Mouse (Mus musculus): ENCODE data around the gene Col15a1. TPM values are rescaled to one million over a fixed set of nuclear protein-coding genes. Genes with fewer than 3 reads are reported as not detected.
A peak's percentile ranks its signal among the peaks of the same experiment; 100 is the strongest.

The Col15a1 gene
- total RNA-seq (2015) (not detected in 2 replicates), total RNA-seq (2017) (0.04 TPM in 1 of 2 replicates, not detected in the other)

- ATAC-seq (ENCODE audit: poor library complexity, severe bottlenecking) = no peak
Measured at GRCm38 (mm10) chr4:47207969-47208420, at the start of gene Col15a1. Col15a1 (plus strand) TSS chr4:47208161.

- ATAC-seq (ENCODE audit: poor library complexity, severe bottlenecking) = no peak
Measured at GRCm38 (mm10) chr4:47161103-47161755, 46.7 kb upstream of the Col15a1 start.

GRCm38 (mm10) chr4:47161756-47162587, 46.0 kb upstream of the Col15a1 start:
- no peak for ATAC-seq (ENCODE audit: poor library complexity, severe bottlenecking)

GRCm38 (mm10) chr4:47172314-47172713, 35.6 kb upstream of the Col15a1 start:
- ATAC-seq (ENCODE audit: poor library complexity, severe bottlenecking) = no peak

GRCm38 (mm10) chr4:47177101-47177500, 30.9 kb upstream of the Col15a1 start:
- ATAC-seq (ENCODE audit: poor library complexity, severe bottlenecking) = no peak

- no peak for ATAC-seq (ENCODE audit: poor library complexity, severe bottlenecking)
Measured at GRCm38 (mm10) chr4:47178261-47178961, 29.6 kb upstream of the Col15a1 start.

GRCm38 (mm10) chr4:47179535-47179934, 28.4 kb upstream of the Col15a1 start:
- ATAC-seq (ENCODE audit: poor library complexity, severe bottlenecking) = no peak

- ATAC-seq (ENCODE audit: poor library complexity, severe bottlenecking) = no peak
Measured at GRCm38 (mm10) chr4:47184058-47184661, 23.8 kb upstream of the Col15a1 start.

- peak; percentile 63 for ATAC-seq (ENCODE audit: poor library complexity, severe bottlenecking)
Measured at GRCm38 (mm10) chr4:47186514-47186913, 21.4 kb upstream of the Col15a1 start.

GRCm38 (mm10) chr4:47196173-47196572, 11.8 kb upstream of the Col15a1 start:
- no peak for ATAC-seq (ENCODE audit: poor library complexity, severe bottlenecking)

GRCm38 (mm10) chr4:47203643-47204042, 4.3 kb upstream of the Col15a1 start:
- no peak for ATAC-seq (ENCODE audit: poor library complexity, severe bottlenecking)

- ATAC-seq (ENCODE audit: poor library complexity, severe bottlenecking) = no peak
Measured at GRCm38 (mm10) chr4:47205846-47206245, 2.1 kb upstream of the Col15a1 start.

- no peak for ATAC-seq (ENCODE audit: poor library complexity, severe bottlenecking)
Measured at GRCm38 (mm10) chr4:47208421-47208991, 545 bp downstream of the Col15a1 start.

GRCm38 (mm10) chr4:47209466-47209865, 1.5 kb downstream of the Col15a1 start:
- ATAC-seq (ENCODE audit: poor library complexity, severe bottlenecking) = no peak

- no peak for ATAC-seq (ENCODE audit: poor library complexity, severe bottlenecking)
Measured at GRCm38 (mm10) chr4:47218828-47219227, 10.9 kb downstream of the Col15a1 start.

- ATAC-seq (ENCODE audit: poor library complexity, severe bottlenecking) = peak; percentile 47
Measured at GRCm38 (mm10) chr4:47219393-47219792, 11.4 kb downstream of the Col15a1 start.

- no peak for ATAC-seq (ENCODE audit: poor library complexity, severe bottlenecking)
Measured at GRCm38 (mm10) chr4:47220544-47220943, 12.6 kb downstream of the Col15a1 start.

- no peak for ATAC-seq (ENCODE audit: poor library complexity, severe bottlenecking)
Measured at GRCm38 (mm10) chr4:47222146-47222545, 14.2 kb downstream of the Col15a1 start.

GRCm38 (mm10) chr4:47225920-47226319, 18.0 kb downstream of the Col15a1 start:
- no peak for ATAC-seq (ENCODE audit: poor library complexity, severe bottlenecking)

- ATAC-seq (ENCODE audit: poor library complexity, severe bottlenecking) = no peak
Measured at GRCm38 (mm10) chr4:47227101-47227500, 19.1 kb downstream of the Col15a1 start.

- ATAC-seq (ENCODE audit: poor library complexity, severe bottlenecking) = no peak
Measured at GRCm38 (mm10) chr4:47227756-47228155, 19.8 kb downstream of the Col15a1 start.
